Mouse (Mus musculus) CH12.LX (cell line): ENCODE measurements around the gene Osbp. TPM values are rescaled to one million over a fixed set of nuclear protein-coding genes. Genes with fewer than 3 reads are reported as not detected.

Experiments used
- DNase-seq: peaks from one replicate; pipeline ENCODE4 v3.0.0-alpha.2; 2013; ENCODE audit errors: extremely low read depth
- H3K27ac ChIP-seq: 2 replicates; pipeline ENCODE4 v1.5.1; 2012; ENCODE audit warnings: low read depth, mild to moderate bottlenecking, control low read depth, moderate library complexity; ENCODE audit not compliant: insufficient read depth
- H3K27me3 ChIP-seq: replicated peaks from 2 replicates; pipeline ENCODE3; 2012; ENCODE audit warnings: inconsistent platforms
- H3K36me3 ChIP-seq, 2 experiments: replicated peaks in 1 of 2; 2 replicates each; pipeline versions ENCODE3 to v1.6.1; 2012; ENCODE audit warnings: inconsistent platforms in 1 of 2, low read length in 1 of 2, mild to moderate bottlenecking in 1 of 2, mixed read lengths in 1 of 2, moderate library complexity in 1 of 2; ENCODE audit not compliant: control insufficient read depth in 1 of 2, insufficient read depth in 1 of 2
- H3K4me1 ChIP-seq, 2 experiments: 2 replicates each; pipeline ENCODE4 v1.6.1; 2012; ENCODE audit warnings: inconsistent platforms in 1 of 2, moderate library complexity in 1 of 2; ENCODE audit not compliant: insufficient read depth in 2 of 2, control insufficient read depth in 1 of 2
- H3K4me2 ChIP-seq: 2 replicates; pipeline ENCODE4 v1.6.1; 2012; ENCODE audit warnings: low read depth, mild to moderate bottlenecking, control low read depth; ENCODE audit not compliant: poor library complexity, insufficient read depth, severe bottlenecking
- H3K4me3 ChIP-seq, 3 experiments: fragments of 150-350 bp in 1 of 3; sonication (generic) in 1 of 3; replicated peaks in 1 of 3; 2 replicates each; pipeline versions ENCODE3 to v1.5.1; 2011 to 2012; ENCODE audit warnings: low read depth in 2 of 3, low read length in 2 of 3, mild to moderate bottlenecking in 2 of 3, moderate library complexity in 2 of 3, control low read depth in 1 of 3, improper control_type of control experiment in 1 of 3, inconsistent platforms in 1 of 3, mixed read lengths in 1 of 3; ENCODE audit not compliant: poor library complexity in 1 of 3
- H3K79me2 ChIP-seq: replicated peaks from 2 replicates; pipeline ENCODE4 v1.6.1; 2012; ENCODE audit warnings: mild to moderate bottlenecking, moderate library complexity; ENCODE audit not compliant: control insufficient read depth, poor library complexity, insufficient read depth, severe bottlenecking; ENCODE audit errors: extremely low read depth
- H3K9ac ChIP-seq: 2 replicates; pipeline ENCODE4 v1.6.1; 2012; ENCODE audit warnings: low read depth, mild to moderate bottlenecking, control low read depth, moderate library complexity; ENCODE audit not compliant: insufficient read depth
- H3K9me3 ChIP-seq: replicated peaks from 2 replicates; pipeline ENCODE3; 2012; ENCODE audit warnings: low read length, inconsistent platforms, mixed read lengths
- ETS1 ChIP-seq: conservative IDR thresholded peaks from 2 replicates; pipeline ENCODE4 v1.6.1; 2012; ENCODE audit warnings: low read depth, mild to moderate bottlenecking, inconsistent platforms, low read length, improper control_type of control experiment, moderate library complexity
- MAX ChIP-seq: IDR thresholded peaks from 2 replicates; pipeline ENCODE4 v1.6.1; 2011; ENCODE audit warnings: low read length, improper control_type of control experiment
- NELFE ChIP-seq: IDR thresholded peaks from 2 replicates; pipeline ENCODE4 v1.6.1; 2011; ENCODE audit warnings: low read depth, low read length, improper control_type of control experiment
- SIN3A ChIP-seq: IDR thresholded peaks from 2 replicates; pipeline ENCODE4 v1.6.1; 2012; ENCODE audit warnings: low read length, improper control_type of control experiment, inconsistent platforms
- ZC3H11A ChIP-seq: IDR thresholded peaks from 2 replicates; pipeline ENCODE4 v1.6.1; 2012; ENCODE audit warnings: low read depth, mild to moderate bottlenecking, inconsistent platforms, low read length, improper control_type of control experiment
- ZNF384 ChIP-seq: IDR thresholded peaks from 2 replicates; pipeline ENCODE4 v1.6.1; 2012; ENCODE audit warnings: low read depth, low read length, improper control_type of control experiment, inconsistent platforms
- dilution Hi-C: fragments of 300-500 bp; cut with MboI; formaldehyde crosslinking; loops from 2 replicates; pipeline ENCODE4 v1.14.3; 2020; ENCODE audit warnings: low sequenced_read_pairs; ENCODE audit not compliant: extremely low pct_unique_long_range_greater_than_20kb, extremely low pct_ligation_motif_present
- in situ Hi-C: fragments of 300-500 bp; cut with MboI; formaldehyde crosslinking; loops from 3 replicates; pipeline ENCODE4 v1.14.3; 2019; ENCODE audit warnings: low sequenced_read_pairs, low pct_ligation_motif_present, low pct_unique_long_range_greater_than_20kb, mixed read lengths
- polyA plus RNA-seq: library from polyadenylated mRNA; unstranded; fragments of >175 nt; gene quantifications from 2 replicates; pipeline ENCODE4 v1.2.1, GENCODE M21; 2012; ENCODE audit warnings: low read depth; ENCODE audit not compliant: insufficient read length
- total RNA-seq, 2 experiments: library from RNA; depleted of rRNA; stranded (reverse); fragments of 300-350 nt in 1 of 2; fragments of >200 nt in 1 of 2; gene quantifications; 2 replicates each; pipeline ENCODE4 v1.2.3; 2012 to 2014

Osbp gene
- total and polyA plus RNA-seq, 3 experiments, result 20.6 to 25.0 (median 21.4) TPM

DNA sequence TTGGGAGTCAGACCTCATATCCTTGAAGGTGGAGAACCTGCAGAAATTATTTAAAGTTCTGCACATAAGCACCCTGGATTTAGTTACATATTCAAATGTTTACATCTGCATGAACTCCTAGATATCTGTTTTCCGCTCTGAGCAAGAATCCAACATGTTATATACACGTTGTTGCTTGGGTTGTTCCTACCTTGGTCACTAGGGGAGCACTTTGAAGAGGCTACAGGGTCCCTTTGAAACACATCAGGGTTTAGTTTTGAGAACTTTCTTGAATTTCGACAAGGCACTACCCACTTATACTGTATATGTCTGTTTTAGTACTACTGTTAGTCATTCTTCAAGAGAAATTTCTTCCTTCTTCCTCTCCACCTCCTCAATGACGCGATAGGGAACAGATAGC lies 77.4 kb downstream of the Osbp start:
- Histone ChIP-seq H3K4me2 (no peak overlapping the region), H3K4me3 (no peak overlapping the region), H3K9me3 (no peaks in the 10 kb centered on the region), H3K27ac (no peak overlapping the region), H3K4me1 (no peaks in the 10 kb centered on the region), H3K27me3 (no peaks in the 10 kb centered on the region), H3K79me2 (no peaks in the 10 kb centered on the region), H3K36me3 (no peaks in the 10 kb centered on the region), H3K9ac (no peak overlapping the region)
- TF ChIP-seq ZC3H11A (no peak), ETS1 (no peak), MAX (no peak), SIN3A (no peak), ZNF384 (no peak), NELFE (no peak)
- in situ Hi-C loops (no loop called here), dilution Hi-C loops (no loop called here)
- no peak for DNase-seq

Other genes starting within 250 kb of the Osbp start
- gene Gif, start 218.4 kb upstream of the Osbp start, total RNA-seq (2012; rRNA removed), result 0.08 and 0.21 TPM in 2 replicates
- 0.20 and 0.28 TPM in 2 replicates for gene Gif, start 218.4 kb upstream of the Osbp start, total RNA-seq (2014; rRNA removed)
- gene Gif, start 218.4 kb upstream of the Osbp start, polyA plus RNA-seq, result 0.24 and 0.26 TPM in 2 replicates
- 61.8 and 70.5 TPM in 2 replicates for gene Mrpl16, start 195.6 kb upstream of the Osbp start, total RNA-seq (2012; rRNA removed)
- gene Mrpl16, start 195.6 kb upstream of the Osbp start, total RNA-seq (2014; rRNA removed), result 74.7 and 77.3 TPM in 2 replicates
- 72.8 and 79.1 TPM in 2 replicates for gene Mrpl16, start 195.6 kb upstream of the Osbp start, polyA plus RNA-seq
- gene Stx3, start 146.5 kb upstream of the Osbp start, total RNA-seq (2012; rRNA removed), result 0.84 and 1.4 TPM in 2 replicates
- gene Stx3, start 146.5 kb upstream of the Osbp start, total RNA-seq (2014; rRNA removed), result 0.16 TPM in 1 of 2 replicates, not detected in the other
- gene Stx3, start 146.5 kb upstream of the Osbp start, polyA plus RNA-seq, result 4.7 and 5.0 TPM in 2 replicates
- not detected in 2 replicates for gene Olfr1417, start 126.7 kb upstream of the Osbp start, total RNA-seq (2012; rRNA removed)
- not detected in 2 replicates for gene Olfr1417, start 126.7 kb upstream of the Osbp start, total RNA-seq (2014; rRNA removed)
- gene Olfr1417, start 126.7 kb upstream of the Osbp start, polyA plus RNA-seq, result not detected in 2 replicates
- not detected in 2 replicates for gene Olfr1418, start 104.9 kb upstream of the Osbp start, total RNA-seq (2012; rRNA removed)
- not detected in 2 replicates for gene Olfr1418, start 104.9 kb upstream of the Osbp start, total RNA-seq (2014; rRNA removed)
- not detected in 2 replicates for gene Olfr1418, start 104.9 kb upstream of the Osbp start, polyA plus RNA-seq
- not detected in 2 replicates for gene Olfr1419, start 90.8 kb upstream of the Osbp start, total RNA-seq (2012; rRNA removed)
- gene Olfr1419, start 90.8 kb upstream of the Osbp start, total RNA-seq (2014; rRNA removed), result not detected in 2 replicates
- gene Olfr1419, start 90.8 kb upstream of the Osbp start, polyA plus RNA-seq, result not detected in 2 replicates
- not detected in 2 replicates for gene Olfr1420, start 79.4 kb upstream of the Osbp start, total RNA-seq (2012; rRNA removed)
- gene Olfr1420, start 79.4 kb upstream of the Osbp start, total RNA-seq (2014; rRNA removed), result not detected in 2 replicates
- not detected in 2 replicates for gene Olfr1420, start 79.4 kb upstream of the Osbp start, polyA plus RNA-seq
- 8.2 and 8.5 TPM in 2 replicates for gene Patl1, start 53.5 kb upstream of the Osbp start, total RNA-seq (2012; rRNA removed)
- gene Patl1, start 53.5 kb upstream of the Osbp start, total RNA-seq (2014; rRNA removed), result 10.0 and 12.0 TPM in 2 replicates
- gene Patl1, start 53.5 kb upstream of the Osbp start, polyA plus RNA-seq, result 35.9 and 40.8 TPM in 2 replicates
- gene Olfr1423, start 75.4 kb downstream of the Osbp start, total RNA-seq (2012; rRNA removed), result under 0.01 TPM in 1 of 2 replicates, not detected in the other
- gene Olfr1423, start 75.4 kb downstream of the Osbp start, total RNA-seq (2014; rRNA removed), result not detected in 2 replicates
- gene Olfr1423, start 75.4 kb downstream of the Osbp start, polyA plus RNA-seq, result 0.04 and 0.07 TPM in 2 replicates
- gene Olfr1424, start 96.7 kb downstream of the Osbp start, total RNA-seq (2012; rRNA removed), result not detected in 2 replicates
- gene Olfr1424, start 96.7 kb downstream of the Osbp start, total RNA-seq (2014; rRNA removed), result not detected in 2 replicates
- not detected in 2 replicates for gene Olfr1424, start 96.7 kb downstream of the Osbp start, polyA plus RNA-seq
- not detected in 2 replicates for gene Olfr1425, start 111.8 kb downstream of the Osbp start, total RNA-seq (2012; rRNA removed)
- gene Olfr1425, start 111.8 kb downstream of the Osbp start, total RNA-seq (2014; rRNA removed), result not detected in 2 replicates
- gene Olfr1425, start 111.8 kb downstream of the Osbp start, polyA plus RNA-seq, result not detected in 2 replicates
- gene Olfr1426, start 126.1 kb downstream of the Osbp start, total RNA-seq (2012; rRNA removed), result not detected in 2 replicates
- not detected in 2 replicates for gene Olfr1426, start 126.1 kb downstream of the Osbp start, total RNA-seq (2014; rRNA removed)
- gene Olfr1426, start 126.1 kb downstream of the Osbp start, polyA plus RNA-seq, result not detected in 2 replicates
- not detected in 2 replicates for gene Olfr1427, start 137.4 kb downstream of the Osbp start, total RNA-seq (2012; rRNA removed)
- not detected in 2 replicates for gene Olfr1427, start 137.4 kb downstream of the Osbp start, total RNA-seq (2014; rRNA removed)
- not detected in 2 replicates for gene Olfr1427, start 137.4 kb downstream of the Osbp start, polyA plus RNA-seq
- not detected in 2 replicates for gene Olfr1428, start 150.0 kb downstream of the Osbp start, total RNA-seq (2012; rRNA removed)
- gene Olfr1428, start 150.0 kb downstream of the Osbp start, total RNA-seq (2014; rRNA removed), result not detected in 2 replicates
- not detected in 2 replicates for gene Olfr1428, start 150.0 kb downstream of the Osbp start, polyA plus RNA-seq
- gene Olfr76, start 157.3 kb downstream of the Osbp start, total RNA-seq (2012; rRNA removed), result not detected in 2 replicates
- gene Olfr76, start 157.3 kb downstream of the Osbp start, total RNA-seq (2014; rRNA removed), result not detected in 2 replicates
- gene Olfr76, start 157.3 kb downstream of the Osbp start, polyA plus RNA-seq, result not detected in 2 replicates
- gene Olfr1555-ps1, start 204.2 kb downstream of the Osbp start, total RNA-seq (2012; rRNA removed), result not detected in 2 replicates
- not detected in 2 replicates for gene Olfr1555-ps1, start 204.2 kb downstream of the Osbp start, total RNA-seq (2014; rRNA removed)
- not detected in 2 replicates for gene Olfr1555-ps1, start 204.2 kb downstream of the Osbp start, polyA plus RNA-seq
- not detected in 2 replicates for gene Olfr1431, start 234.7 kb downstream of the Osbp start, total RNA-seq (2012; rRNA removed)
- gene Olfr1431, start 234.7 kb downstream of the Osbp start, total RNA-seq (2014; rRNA removed), result not detected in 2 replicates
- not detected in 2 replicates for gene Olfr1431, start 234.7 kb downstream of the Osbp start, polyA plus RNA-seq